Mouse (Mus musculus) heart, adult 9 months (tissue): ENCODE data around the gene Eif3c.

Experiments used
- DNase-seq, 2 experiments: peaks; one replicate each; pipeline ENCODE4 v3.0.0; 2022; ENCODE audit warnings: low spot score in 2 of 2

The Eif3c gene

GRCm38 (mm10) chr7:126554796-126555195 lies 11.4 kb downstream of the Eif3c start:
- DNase-seq: no peak

DNA sequence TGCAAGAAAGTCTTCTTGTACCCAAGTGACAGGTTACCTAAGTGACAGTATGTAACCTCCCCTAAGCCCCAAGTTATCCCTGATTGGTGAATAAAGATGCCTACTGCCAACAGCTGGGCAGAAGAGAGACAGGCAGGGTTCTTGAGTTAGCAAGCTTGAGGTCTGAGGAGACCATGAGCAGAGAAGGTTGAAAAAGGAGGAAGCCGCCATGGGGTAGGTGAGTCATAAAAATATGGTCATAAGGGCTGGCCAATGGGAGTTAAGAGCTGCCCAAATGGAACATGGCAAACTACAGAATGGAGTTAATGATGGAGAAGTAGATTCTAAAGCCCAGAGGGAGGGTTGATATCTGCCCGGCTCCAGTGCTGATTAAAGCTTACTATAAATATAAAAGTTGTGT lies 20.6 kb downstream of the Eif3c start:
- no peak for DNase-seq

DNA sequence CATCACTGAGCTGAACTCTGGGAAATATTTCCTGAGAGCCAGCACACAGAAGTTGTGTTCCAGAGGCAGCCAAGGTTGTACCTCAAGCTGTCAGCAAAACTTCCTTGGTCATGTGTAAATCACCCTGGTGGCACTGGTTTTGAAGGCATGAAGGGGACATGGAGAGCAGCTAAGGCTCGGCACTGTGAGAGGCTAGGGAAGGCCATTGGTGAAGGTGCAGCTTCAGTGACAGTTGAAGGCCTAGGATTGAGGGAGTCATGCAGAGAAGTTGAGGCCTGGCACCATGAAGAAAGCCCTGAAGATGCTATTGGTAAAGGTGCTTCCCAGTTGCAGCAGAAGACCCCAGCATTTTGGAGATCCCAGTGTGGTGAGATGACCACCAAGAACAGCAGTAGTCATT lies 24.6 kb downstream of the Eif3c start:
- DNase-seq: no peak

GRCm38 (mm10) chr7:126537820-126538585 lies 28.2 kb downstream of the Eif3c start:
- DNase-seq: no peak

DNA sequence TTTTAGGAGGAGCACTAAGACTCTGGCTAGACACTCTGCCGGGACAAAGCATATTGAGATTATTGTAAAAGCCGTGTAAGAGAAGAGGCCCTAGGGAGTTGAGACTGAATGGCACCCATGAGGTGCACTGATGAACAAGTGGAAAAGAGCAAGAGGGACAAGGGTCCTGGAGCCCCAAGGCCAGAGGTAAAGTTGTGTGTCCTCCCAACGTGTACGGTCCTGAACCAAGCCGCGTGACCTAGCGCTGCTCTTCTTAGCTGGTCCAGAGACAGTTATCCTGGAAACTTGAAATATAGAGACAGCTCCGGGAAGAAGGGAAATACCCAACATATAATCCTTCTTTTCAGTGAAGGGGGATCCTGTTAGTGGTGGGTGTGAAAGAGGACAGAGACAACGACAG lies 29.7 kb downstream of the Eif3c start:
- no peak for DNase-seq

- no peak for DNase-seq
Measured at GRCm38 (mm10) chr7:126535766-126536165, 30.4 kb downstream of the Eif3c start.

DNA sequence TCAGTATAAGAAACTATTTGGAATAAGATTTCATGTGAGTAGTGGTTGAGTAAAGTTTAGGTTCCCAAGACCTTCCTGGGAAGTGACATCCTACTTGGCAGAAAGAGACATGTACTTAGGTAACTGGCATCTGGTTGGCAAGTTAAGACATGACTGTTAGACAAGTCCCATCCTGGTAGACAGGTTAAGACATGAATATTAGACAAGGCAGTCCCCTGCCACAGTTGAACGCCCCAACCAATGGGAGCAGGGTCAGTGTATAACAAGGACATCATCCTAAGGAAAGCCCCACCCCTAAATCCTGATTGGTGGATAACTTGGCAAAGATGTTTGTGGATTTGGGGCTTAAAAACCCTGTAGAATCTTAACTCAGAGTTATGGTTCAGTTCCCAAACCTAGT lies 32.8 kb downstream of the Eif3c start:
- DNase-seq: no peak

- DNase-seq: peak in 1 of 2 experiments; percentile 21
Measured at GRCm38 (mm10) chr7:126528166-126528577, 38.0 kb downstream of the Eif3c start.

DNA sequence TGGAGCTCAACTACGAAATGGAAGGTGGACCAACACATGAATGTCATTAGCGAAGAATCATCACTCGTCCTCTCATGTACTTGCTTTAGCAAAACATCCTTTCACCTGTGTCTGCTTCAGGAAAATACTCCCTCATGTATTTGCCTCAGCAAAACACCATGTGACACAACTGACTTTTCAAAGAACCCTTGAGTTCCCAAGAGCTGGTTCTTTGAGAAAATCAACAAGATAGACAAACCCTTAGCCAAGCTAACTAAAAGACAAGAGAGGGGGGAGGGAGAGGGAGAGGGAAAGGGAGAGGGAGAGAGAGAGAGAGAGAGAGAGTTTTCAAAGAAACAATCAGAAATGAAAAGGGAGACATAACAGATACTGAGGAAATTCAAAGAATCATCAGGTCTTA lies 42.9 kb downstream of the Eif3c start:
- no peak for DNase-seq

GRCm38 (mm10) chr7:126519513-126519912 lies 46.7 kb downstream of the Eif3c start:
- DNase-seq: no peak

DNA sequence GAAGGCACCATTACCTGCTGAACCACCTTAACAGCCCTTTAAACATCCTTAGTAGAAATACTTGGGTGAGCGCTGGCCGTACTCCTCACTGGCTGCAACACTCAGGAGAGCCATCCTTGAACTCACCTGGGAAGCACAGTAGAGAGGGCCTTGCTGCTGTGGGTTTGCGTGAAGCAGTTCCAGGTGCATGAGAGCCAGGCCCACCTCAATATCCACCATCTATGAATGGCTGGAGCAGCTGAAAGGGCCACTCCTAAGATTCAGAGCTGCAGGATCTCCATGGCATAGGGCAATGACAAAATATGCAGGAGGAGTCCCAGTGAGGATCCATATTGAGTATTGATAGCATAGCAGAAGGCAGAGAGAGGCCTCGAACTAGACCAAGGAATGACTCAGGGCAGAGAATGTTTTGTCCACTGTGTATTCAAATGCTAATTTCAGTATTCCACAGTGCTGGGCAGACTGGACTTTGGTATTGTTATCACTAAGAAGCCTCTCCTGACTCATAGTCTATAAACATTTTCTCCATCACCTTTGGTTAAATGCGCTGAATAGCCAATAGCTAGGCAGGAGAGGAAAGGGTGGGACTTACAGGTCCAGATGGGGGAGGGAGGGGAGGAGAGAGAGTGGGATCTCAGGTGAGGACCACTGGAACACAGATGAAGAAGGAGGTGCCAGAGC lies 47.8 kb downstream of the Eif3c start:
- no peak for DNase-seq

DNA sequence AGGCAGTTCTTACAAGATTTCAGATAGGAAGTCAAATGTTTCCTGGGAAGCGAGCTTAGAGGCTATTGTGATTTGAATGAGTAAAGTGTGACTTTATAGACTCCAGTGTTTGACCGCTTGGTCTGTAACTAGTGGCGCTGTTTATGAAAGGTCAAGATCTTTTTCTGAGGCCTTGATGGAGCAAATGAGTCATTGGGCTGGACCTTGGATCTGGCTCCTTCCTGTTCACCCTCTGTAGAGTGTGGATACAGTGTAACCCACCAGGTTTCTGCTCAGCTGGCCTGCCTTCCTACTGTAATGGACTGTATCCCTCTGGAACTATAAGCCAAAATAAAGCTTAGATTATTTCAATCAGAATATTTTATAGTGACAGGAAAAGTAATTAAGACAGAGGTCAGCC lies 54.9 kb downstream of the Eif3c start:
- no peak for DNase-seq

- DNase-seq: no peak
Measured at GRCm38 (mm10) chr7:126507126-126507778, 59.0 kb downstream of the Eif3c start.

DNA sequence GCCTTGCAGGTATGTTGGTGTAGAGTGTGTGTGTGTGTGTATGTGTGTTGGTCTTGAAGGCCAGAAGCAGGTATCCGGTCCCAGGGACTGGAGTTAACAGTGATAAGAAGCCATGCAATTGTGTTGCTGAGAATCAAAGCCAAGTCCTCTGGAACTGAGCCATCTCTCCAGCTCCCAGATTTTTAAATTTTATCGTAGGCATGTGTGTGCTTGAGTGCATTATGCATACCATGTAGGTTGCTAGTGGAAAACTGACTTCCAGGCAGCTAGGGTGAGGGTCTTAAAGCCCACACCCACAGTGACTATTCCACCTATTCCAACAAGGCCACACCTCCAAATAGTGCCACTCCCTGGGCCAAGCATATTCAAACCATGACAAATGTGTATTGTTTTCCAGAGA lies 61.3 kb downstream of the Eif3c start:
- DNase-seq: no peak

DNA sequence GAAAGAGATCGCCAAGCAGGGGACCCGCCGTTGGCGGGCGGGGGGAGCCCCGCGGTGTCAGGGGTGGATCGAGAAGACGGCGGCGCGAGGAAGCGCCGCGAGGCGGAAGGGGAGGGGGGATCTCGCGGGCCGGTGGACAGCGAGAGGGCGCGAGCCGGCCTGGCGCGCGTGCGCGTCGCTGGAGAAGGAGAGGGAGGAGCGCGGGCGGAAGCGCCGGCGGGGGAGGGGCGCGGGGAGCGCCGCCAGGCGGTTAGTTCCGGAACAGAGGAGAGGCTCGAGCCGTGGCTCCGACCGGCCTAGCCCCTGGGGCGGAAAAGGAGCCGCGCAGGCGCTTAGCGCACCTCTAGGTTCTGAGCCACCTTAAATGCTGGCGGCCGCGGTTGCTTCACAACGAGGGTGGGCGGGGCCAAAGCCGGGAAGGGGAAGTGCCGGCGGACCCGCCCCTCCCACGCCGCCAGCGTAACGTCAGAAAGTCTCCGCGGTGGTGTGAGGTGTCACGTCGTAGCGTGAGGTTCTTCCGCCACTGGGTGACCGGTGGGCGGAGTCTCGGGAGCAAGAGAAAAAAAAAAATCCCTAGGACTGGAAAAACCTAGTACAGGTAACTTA lies 62.8 kb downstream of the Eif3c start, which contains the start of gene Atxn2l:
Gene Atxn2l (minus strand): TSS at position 165 of the 606 bp plus-strand sequence.
- DNase-seq: peak; percentile 97 to 98

GRCm38 (mm10) chr7:126502751-126503150 lies 63.5 kb downstream of the Eif3c start:
- no peak for DNase-seq

- DNase-seq: peak; percentile 94 to 95
Measured at GRCm38 (mm10) chr7:126502023-126502741, 64.0 kb downstream of the Eif3c start.

DNA sequence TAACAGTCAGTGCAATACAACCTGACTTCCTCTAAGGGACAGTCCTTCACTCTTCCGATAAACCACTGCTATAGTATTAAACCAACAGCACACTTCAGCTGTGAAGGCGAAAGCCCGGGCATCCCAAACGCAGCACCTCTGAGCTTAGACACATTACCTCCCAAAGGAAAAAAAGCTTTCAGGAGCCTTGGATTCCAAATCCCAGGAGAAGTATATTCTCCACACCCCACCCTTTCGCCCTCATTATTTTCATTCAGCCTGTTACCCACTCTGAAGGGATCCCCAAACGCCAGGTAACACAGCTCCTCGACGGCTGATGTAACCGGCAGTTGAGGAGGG lies 64.6 kb downstream of the Eif3c start:
- DNase-seq: no peak

- no peak for DNase-seq
Measured at GRCm38 (mm10) chr7:126499416-126499815, 66.8 kb downstream of the Eif3c start.

DNA sequence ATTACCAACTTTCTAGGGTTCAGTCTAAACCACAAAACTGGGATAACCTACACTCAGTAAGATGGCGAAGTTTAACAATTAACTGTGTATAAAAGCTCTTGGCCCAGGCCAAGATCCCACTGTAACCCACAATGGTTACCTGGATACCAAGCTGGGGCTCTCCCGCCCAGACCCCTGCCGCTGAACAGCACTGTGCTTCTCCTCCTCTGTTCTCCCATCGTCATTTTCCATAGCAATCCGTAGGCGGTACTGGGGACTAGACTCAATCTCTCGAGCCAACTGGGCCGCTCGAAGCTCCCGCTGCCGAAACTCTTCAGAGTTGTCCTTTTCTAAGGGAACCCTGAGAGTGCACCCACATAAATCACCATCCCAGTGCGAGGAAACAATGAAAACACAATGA lies 68.2 kb downstream of the Eif3c start:
- DNase-seq: no peak

DNA sequence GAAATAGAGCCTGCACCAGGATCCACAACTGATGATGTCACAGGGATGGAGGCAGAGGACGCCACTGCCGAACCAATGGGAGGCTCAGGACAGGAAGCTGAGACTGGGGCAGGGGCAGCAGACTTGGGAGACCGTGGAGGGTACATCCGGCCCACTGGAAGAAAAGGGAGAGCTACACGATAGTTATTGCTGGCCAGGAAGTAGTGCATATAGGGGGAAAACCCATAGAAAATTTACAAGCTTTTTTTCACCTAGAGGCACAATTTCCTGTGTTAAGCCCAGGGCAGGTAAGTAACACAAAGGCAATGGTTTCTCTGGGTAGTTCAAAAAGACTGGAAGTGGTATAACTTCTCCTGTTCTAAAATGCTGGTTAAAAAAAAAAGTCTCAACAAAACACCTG lies 69.7 kb downstream of the Eif3c start:
- no peak for DNase-seq
